Mouse (Mus musculus): Measurements from ENCODE around the gene Kyat3.

GRCm38 (mm10) chr3:142773538-142774191 lies 72.8 kb downstream of the Kyat3 start:
- TF ChIP-seq CTCF (IDR thresholded peaks at IDR 0.05; ENCODE audit: control insufficient read depth, insufficient read depth, insufficient read length) = no peak
- no peak for TF ChIP-seq MYOG (IDR thresholded peaks at IDR 0.05; ENCODE audit: control insufficient read depth, extremely low read depth, insufficient read length)
